Mouse (Mus musculus): ENCODE data around the gene Pkig. TPM values are rescaled to one million over a fixed set of nuclear protein-coding genes. Genes with fewer than 3 reads are reported as not detected.

The Pkig gene
- total RNA-seq, 1 experiment from 2014 or later, result 95.4 TPM

DNA sequence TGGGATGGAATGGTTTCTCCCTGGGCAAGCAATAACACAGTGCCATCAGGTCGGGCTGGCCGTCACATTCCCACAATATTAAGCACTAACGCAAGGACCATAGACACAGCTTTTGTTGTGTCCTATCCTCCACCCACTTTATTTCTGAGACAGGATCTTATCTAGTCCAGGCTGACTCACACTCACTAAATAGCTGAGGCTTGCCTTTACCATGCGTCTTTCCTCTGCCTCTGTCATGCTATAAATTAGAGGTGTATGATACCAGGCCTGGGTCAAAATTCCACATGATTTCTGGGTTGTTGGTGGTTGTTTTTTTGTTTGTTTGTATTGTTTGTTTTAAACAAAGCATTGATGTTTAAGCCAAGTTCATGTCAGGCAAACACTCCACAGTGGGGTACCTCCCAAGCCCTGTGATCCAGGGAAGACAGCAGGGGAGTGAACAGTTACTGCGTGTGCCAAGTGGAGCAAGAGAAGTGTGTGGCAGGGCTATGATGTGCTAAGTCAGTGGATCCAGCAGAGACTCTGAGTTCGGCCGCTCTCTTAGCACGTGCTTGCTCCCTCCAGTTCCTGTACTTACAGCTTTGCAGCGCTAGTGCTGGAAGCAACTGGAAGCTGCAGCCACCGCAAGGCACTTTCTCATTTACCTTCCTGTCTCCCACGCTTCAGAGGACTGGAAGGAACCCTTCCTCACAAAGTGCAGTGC lies 41.0 kb downstream of the Pkig start:
- no peak for ATAC-seq (ENCODE audit: extremely low read depth, insufficient number of reproducible peaks, low FRiP score, poor library complexity, severe bottlenecking)

DNA sequence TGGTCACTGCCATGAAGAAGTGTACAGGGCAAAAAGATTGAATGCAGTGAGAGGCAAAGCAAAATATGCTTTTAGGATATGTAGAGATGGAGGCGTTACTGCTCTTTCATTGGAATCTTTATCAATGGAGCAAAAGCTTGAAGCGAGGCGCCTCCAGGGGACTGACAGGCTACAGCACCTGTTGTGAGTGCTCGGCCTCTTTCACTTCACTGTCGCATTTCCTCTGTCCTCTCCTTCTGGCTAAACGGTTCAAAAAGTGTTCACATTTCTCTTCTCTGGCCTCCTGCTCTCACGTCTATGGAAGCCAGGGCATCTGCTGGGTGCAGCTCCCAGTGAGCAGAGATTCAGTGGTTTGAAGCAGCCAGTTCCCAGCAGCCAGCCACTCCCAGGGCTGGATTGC lies 44.2 kb downstream of the Pkig start:
- ATAC-seq (ENCODE audit: extremely low read depth, insufficient number of reproducible peaks, low FRiP score, poor library complexity, severe bottlenecking), result no peak

DNA sequence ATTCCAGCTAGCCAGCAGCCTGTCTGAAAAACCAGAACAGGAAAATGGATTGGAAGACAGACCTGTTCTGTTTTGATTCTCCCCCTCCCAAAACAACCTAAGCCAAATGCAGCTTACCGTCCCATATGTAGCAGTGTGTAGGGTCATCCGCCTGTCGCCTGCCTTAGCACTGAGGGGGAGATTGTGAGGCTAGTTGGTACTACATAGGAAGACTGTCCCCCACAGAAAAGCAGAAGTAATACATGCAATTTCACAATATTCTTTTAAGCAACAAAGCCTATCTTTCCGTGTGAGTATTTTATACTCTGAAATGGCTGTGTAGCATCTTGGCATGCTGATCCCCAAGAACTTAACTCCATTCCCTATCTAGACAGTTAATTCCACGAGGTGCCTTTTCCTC lies 44.7 kb downstream of the Pkig start:
- peak; percentile 74 for ATAC-seq (ENCODE audit: extremely low read depth, insufficient number of reproducible peaks, low FRiP score, poor library complexity, severe bottlenecking)

DNA sequence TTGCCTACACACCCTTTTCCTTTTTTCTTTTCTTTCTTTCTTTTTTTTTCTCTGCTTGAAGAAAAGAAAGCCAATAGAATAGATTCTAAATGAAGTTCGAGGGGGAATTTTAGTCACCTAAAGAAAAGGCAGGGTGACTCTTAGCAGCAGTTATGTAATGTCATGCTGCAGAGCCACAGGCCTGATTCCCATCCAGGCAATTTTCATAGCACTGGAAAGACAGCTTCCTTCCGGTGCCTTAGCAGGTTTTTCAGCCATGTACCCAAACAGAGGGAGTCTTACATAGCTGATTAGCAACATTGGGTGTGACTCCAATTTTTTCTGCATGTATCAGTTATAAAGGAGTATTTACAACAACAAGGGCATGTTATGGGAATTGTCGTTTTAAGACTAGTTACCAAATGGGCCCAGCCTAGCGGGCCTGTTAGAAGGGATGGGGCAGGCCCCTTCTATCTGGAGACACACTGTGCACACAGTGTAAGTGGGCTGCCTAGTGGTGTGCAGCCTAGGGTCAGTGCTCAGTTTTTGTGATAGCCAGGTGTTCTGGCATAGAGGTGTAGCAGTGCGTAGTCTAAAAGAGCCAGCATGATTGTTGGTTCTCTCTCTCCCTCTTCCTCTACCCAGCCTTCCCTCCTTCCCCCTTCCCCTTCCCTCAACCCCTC lies 45.5 kb downstream of the Pkig start:
- ATAC-seq (ENCODE audit: extremely low read depth, insufficient number of reproducible peaks, low FRiP score, poor library complexity, severe bottlenecking), result no peak

DNA sequence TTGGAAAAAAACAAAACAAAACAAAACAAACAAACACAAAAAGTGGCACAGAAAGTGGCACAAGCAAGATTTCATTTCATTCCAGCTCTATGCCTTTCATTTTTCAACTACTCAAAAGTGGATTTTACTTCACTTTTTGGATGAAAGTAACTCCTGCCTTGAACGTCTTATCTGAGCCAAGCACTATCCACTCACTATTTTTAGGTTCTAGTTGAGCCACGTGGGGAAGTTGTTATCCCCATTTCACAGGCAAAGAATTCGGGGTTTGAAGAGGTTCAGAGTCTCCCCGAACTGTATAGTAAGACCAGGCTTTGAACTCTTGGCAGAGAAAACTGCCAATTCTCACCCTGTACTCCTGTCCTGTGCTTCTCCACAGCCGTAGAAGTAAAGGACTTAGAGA lies 50.1 kb downstream of the Pkig start:
- no peak for ATAC-seq (ENCODE audit: extremely low read depth, insufficient number of reproducible peaks, low FRiP score, poor library complexity, severe bottlenecking)

DNA sequence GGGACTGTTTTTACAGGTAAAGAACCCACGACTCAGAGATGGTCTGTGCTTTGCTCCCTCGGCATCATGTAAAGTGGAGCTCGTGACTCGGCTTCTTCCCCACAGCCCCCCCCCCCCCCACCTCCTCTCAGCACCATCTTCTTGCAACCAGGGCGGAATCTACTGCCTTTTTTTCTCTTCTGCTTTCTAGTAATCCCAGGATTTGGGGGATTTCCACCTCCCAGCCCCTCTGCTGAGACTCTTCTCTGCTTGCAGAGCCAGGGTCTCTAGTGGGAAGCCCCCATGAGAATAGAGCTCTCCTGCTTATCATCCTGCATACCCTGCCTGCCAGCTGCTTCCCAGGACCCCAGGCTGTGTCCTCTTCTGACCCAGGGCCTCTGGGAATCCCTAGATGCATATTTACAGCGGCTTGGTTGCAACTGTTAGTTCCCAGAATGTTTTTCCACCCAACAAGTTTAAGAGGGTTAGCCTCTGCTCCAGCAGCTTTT lies 50.6 kb downstream of the Pkig start:
- no peak for ATAC-seq (ENCODE audit: extremely low read depth, insufficient number of reproducible peaks, low FRiP score, poor library complexity, severe bottlenecking)

DNA sequence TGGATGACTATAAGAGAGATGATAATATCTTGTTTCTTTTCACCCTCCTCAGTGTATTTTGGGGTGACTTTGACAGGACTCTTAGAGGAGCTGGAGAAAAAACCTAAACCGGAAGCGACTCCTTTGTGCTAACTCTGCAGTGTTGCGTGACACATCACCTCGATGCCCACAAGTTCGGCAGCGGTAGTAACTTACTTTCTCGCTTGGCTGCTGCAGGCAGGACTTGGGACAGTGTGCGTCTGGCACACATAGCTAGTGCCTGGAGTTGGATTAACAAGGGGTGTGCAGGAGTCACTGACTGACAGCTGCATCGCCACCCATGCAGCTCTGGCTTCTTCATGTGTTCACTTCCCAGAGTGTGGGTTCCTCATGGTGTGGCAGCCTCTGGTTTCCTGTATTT lies 51.8 kb downstream of the Pkig start:
- ATAC-seq (ENCODE audit: extremely low read depth, insufficient number of reproducible peaks, low FRiP score, poor library complexity, severe bottlenecking), result 0 out of 2 replicates have a peak, but pooled peaks have one; percentile 30

DNA sequence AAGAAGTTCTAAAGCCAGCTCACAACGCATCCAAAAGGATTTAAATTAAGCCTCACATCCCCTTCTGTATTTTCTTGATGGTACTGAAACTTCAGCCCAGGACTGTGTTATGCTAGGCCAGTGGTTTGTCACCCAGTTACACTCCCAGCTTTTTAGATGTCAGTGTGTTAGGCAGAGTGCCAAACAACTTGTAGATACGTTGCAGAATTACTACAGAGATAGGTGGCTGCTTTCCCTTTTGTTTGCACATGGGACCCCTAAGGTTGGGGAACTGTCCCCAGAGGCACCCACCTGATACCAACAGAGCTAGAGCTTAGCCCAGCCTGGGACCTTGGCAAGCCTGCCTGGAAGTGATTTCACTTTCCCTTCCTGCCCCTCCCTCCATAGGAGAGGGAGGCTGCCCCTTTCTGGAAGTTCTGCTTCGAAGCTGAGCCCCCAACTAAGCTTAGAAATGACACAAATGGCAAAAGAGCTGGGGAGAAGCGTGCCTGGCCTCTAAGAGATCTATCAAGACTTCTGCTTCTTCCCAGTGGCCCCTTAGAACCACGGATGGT lies 52.5 kb downstream of the Pkig start:
- no peak for ATAC-seq (ENCODE audit: extremely low read depth, insufficient number of reproducible peaks, low FRiP score, poor library complexity, severe bottlenecking)

DNA sequence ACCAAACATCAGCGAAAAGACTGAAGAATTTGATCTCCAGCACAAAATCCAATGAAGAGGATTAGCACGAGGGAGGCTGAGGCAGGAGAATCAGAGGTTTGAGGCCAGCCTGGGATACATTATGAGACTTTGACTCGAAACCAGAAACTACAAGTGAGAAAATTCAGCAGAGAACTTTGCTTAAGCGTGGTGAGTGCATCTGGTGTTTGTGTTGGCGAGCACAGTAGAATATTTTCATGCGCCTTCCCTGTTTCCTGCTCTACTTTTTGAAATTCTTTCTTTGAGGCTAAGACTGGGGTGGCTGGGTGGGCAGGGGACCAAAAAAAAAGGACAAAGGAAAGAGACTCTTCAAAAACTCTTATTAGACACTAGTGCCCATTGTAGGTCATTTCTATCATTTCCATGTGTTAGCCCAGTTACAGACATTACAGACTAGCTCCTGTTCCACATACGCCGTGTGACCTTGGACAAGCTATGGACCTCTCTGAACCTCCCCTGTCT lies 53.2 kb downstream of the Pkig start:
- no peak for ATAC-seq (ENCODE audit: extremely low read depth, insufficient number of reproducible peaks, low FRiP score, poor library complexity, severe bottlenecking)

DNA sequence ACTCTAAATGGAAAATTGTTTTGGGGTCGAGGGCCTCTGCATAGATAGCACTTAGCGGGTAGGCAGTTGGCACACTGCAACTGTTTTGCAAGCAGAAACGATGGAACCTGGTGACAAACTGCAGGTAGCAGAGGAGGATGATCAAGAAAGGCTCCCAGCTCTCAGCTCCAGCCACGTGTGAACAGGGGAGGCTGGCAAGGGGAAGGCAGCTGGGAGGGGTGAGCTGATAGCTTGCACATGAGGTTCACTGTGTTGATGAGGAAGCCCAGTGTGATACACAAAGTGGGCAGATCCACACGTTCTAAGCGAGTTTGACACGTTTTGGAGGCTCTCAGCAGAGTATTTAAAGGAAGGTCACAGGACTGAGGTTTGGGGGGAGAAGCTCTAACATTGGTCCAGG lies 54.3 kb downstream of the Pkig start:
- ATAC-seq (ENCODE audit: extremely low read depth, insufficient number of reproducible peaks, low FRiP score, poor library complexity, severe bottlenecking), result no peak

DNA sequence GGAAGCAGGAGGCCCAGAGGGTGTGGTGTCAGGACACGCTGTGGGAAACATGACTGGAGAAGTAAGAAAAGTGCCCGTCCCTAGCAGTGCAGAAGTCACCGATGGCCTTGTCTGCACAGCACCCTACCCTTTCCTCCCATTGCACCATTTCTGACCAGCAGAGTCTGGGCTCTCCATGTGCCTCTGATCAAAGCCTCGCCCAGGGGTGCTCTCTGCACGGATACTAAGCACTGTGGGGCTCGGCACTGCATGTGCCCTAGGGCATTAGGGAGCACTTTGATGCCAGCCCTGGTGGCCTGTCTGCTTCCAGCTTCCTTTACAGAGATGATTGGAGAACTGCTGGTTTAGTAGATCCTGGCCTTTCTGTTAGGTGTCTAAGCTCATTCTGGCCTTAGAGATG lies 54.7 kb downstream of the Pkig start:
- ATAC-seq (ENCODE audit: extremely low read depth, insufficient number of reproducible peaks, low FRiP score, poor library complexity, severe bottlenecking), result no peak

DNA sequence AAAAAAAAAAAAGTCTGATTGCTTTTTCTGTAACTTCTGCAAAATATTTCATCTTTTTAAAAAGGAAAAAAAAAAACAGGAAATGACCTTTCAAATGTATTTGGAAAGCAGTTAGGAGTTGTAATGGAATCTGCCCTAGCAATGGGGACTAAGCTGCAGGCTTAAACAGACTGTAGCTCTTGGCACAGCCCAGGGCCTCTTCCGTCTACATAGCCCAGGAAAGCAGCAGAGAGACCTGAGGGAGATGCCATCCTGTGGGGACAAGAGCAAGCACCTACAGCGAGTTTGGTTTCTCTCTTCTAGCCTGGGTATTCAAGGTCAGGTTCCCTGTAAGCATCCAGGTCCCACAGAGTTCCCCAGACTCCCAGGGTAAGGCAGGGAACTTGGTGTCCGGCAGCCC lies 55.2 kb downstream of the Pkig start:
- no peak for ATAC-seq (ENCODE audit: extremely low read depth, insufficient number of reproducible peaks, low FRiP score, poor library complexity, severe bottlenecking)

DNA sequence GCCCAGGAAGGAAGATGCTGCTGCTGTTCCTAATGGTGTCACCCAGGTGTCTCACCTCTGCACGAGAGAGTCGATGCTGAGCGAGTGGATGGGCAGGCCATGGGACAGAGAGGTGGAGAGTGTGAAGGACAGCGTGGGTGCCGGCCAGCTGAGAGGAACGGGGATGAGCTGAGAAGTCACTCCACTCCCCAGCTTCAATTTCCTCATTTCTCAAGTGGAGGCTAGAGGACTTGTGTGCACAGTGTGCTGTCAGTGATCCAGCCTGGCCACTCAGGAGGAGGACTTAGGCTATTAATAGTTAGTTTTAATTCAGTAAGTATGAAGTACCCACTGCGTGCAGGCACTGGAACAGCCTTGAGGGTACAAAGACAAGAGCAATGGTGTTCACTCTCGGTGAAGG lies 58.3 kb downstream of the Pkig start:
- ATAC-seq (ENCODE audit: extremely low read depth, insufficient number of reproducible peaks, low FRiP score, poor library complexity, severe bottlenecking), result no peak

DNA sequence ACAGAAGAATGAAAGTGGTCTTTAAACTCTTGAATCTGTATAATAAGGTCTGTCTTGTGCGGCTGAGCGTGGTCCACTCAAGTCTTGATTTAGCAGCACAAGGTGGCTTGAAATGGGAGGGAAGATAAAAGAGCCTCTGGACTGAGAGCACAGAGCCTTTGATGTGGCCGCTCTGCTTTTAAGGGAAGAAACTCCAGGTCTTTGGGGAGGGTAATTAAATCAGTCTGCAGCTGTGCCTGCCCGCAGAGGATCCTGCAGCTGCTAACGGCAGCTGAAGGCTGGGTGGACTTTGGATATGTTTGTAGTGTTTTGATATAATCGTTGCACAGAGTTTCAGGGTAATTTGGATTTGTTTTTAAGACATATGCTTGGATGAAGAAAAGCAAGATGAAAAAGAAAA lies 58.7 kb downstream of the Pkig start:
- ATAC-seq (ENCODE audit: extremely low read depth, insufficient number of reproducible peaks, low FRiP score, poor library complexity, severe bottlenecking), result no peak

DNA sequence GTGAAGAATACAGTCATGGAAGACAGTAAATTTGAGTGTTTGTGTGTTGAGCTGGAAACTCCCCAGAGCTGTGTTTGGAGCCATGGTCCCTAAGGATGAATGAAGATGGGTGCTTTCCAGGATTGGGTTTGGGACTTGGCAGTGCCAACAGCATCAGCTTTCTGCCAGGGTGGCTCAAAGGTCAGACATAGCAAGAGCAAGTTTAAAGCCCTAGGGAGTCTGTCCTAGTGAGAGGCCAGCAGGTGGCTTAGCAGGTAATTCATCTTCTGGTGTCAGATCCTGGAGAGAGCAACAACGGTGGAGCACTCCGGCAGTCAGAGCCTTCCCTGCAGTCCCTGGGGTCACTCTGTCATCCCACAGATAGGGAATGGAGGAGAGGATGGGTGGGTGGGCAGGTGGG lies 60.3 kb downstream of the Pkig start:
- no peak for ATAC-seq (ENCODE audit: extremely low read depth, insufficient number of reproducible peaks, low FRiP score, poor library complexity, severe bottlenecking)

DNA sequence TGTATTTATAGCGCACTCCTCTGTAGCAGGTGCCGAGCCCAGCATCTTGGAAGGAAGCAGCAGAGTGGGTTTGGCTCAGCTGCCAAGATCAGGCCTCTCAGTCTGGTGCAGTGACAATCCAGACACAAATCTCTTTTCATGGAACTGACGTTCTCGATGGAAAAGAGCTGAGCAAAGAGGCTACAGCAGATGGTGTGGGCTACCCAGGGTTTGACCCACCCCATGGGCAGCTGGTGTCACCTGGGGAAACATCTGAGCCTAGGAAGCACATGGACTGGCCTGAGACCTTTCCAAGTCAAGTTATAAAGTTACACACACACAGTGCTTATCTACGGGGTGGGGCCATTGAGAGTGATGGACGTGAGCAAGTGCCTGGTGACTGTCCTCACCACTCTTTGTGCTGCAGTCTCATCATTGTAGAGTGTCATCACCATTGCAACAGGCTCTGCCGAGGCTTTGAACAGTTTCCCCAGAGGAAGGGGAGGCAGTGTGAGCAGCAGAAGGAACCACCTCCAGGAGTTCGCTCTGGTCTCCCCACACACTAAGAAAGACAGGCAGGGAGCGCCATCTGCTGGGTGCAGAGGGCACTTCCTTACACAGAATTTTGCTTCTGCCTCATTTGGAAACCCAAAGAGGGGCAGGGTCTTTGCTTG lies 60.9 kb downstream of the Pkig start:
- peak; percentile 93 for ATAC-seq (ENCODE audit: extremely low read depth, insufficient number of reproducible peaks, low FRiP score, poor library complexity, severe bottlenecking)

DNA sequence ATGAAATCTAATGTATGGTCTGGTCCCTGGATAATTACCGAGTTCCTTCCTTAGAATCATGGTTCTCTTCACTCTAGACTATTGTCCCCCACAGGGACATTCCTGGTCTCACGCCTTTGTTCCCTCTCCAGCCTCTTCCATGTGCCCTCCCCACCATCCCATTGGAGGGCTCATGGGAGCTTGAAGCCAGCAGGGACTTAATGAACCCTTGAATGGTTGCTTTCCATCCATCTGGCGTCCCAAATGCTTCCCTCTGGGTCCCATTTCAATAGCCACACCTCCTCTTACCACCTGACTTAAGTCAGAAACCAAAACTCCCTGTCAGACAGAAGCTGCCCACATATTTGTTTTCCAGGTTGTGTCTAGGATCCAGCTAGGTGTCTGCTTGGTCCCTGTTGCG lies 61.4 kb downstream of the Pkig start:
- no peak for ATAC-seq (ENCODE audit: extremely low read depth, insufficient number of reproducible peaks, low FRiP score, poor library complexity, severe bottlenecking)

DNA sequence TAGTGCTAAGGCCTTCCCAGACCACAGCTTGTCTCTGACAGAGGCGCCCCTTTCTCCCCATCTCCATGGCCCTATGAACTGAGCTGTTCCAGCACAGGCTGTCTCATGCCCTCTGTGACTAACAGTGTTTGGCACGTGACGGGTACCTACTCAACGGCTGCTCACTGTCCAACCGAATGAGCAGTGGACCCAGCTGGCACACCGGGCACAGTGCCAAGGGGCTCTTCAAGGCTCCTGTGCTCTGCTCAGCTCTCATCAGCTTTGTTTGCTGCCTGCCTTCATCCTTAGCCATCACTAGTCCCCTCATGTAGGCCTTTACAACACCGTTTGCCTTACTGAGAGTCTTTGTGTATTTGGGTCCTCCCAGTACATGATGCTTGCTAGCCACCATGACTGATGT lies 64.4 kb downstream of the Pkig start:
- no peak for ATAC-seq (ENCODE audit: extremely low read depth, insufficient number of reproducible peaks, low FRiP score, poor library complexity, severe bottlenecking)

DNA sequence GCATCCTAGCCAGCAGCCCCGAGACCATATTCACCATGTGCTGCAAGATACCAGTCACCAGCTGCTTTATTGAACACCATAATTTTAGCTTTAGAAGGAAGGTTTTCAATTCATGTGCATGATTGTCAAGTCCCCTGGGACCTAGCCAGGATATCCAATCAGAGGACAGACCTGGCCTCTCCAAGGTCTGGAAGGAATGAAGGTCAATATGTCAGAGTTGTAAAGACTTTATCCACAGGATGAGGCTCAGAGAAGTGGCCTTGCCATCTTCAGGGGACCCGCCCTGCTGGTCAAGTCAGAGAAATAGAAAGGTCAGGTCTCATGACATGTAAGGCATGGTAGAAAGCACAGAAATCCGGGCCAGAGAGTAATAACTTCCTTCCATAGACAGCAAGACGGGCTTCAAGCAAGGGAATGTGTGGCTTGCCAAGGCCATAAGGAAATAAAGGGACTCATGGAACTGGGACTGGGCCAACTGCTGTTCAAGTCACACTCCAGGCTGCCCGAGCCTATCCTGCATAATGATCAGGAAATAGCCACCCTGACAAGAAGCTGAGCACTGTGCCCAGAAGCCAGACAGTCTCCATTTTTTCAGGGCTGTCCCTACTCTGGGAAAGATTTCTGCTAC lies 68.7 kb downstream of the Pkig start:
- no peak for ATAC-seq (ENCODE audit: extremely low read depth, insufficient number of reproducible peaks, low FRiP score, poor library complexity, severe bottlenecking)
